Mouse (Mus musculus): ENCODE measurements around the gene Rhot2.

- TF ChIP-seq CTCF (IDR thresholded peaks at IDR 0.05; ENCODE audit: low read depth, low read length): no peak
- no peak for TF ChIP-seq POLR2A (IDR thresholded peaks at IDR 0.05; ENCODE audit: borderline replicate concordance, low read depth, low read length)
Observed at GRCm38 (mm10) chr17:25833961-25834594, 10.6 kb downstream of the Rhot2 start.

All from bone marrow macrophage, adult 2 months (primary cell).